Comparison of ENCODE assay signal across 1 mouse cellular context in the genomic region with DNA sequence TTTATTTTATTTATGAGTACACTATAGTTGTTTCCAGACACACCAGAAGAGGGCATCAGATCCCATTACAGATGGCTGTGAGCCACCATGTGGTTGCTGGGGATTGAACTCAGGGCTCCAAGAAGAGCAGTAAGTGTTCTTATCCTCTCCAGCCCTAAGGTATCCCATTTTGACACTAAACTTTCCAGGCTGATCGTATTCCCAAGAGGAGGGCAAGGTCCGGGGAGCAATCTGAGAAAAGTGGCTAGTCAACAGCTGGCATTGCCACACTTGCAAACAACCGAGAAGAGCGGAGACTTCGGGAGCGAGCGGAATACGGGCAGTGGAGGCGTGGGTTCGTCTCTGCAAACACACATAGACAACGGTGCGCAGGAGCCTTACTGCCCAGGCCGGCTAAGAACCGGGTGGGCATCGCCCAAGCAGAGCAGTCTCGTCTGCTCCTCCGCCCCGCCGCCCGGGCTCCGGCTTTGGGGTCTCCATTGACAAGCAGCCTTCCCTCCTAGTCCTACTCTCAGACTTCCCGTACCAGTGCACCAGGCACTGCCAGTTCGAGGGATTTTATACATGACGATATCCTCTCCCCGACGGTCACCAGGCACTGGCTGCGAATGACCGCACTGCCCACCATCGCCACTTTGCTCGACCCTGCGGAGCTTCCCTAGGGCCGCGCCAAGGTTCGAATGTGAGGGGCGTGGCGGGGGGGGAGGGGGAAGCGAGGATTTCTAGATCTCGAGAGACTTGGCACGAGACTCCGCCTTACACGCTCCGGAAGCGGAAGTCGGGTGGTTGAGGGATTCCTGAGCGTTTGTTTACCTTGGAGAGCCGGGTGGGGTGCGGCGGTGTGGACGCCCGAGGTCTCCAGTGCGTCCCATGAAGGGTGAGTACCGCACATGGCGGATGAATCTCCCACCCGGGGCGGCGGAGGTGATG.
TF ChIP-seq lines count a peak whose summit lies in the region.

Gene Ramac, plus strand, starts transcription at position 746 of the 930 bp plus-strand sequence.

TF ChIP-seq in MEL, 35 proteins besides CTCF, POLR2A, EP300 and RAD21 (continued from another document):
- TF ChIP-seq TBP (IDR thresholded peaks at IDR 0.05; ENCODE audit: low read depth, low read length) (peak; percentile 73; the same call in 1 of the 2 replicates), ZKSCAN1 (IDR thresholded peaks at IDR 0.05; ENCODE audit: low read depth, low read length) (no peak), USF2 (IDR thresholded peaks at IDR 0.05; ENCODE audit: borderline replicate concordance in 1 of 2, insufficient read depth in 1 of 2, low read depth in 1 of 2, low read length in 2 of 2) (no peak), ZNF384 (IDR thresholded peaks at IDR 0.05; ENCODE audit: low read depth, low read length) (no peak), BHLHE40 (IDR thresholded peaks at IDR 0.05; ENCODE audit: borderline replicate concordance, low read depth, low read length) (no peak), ELF1 (IDR thresholded peaks at IDR 0.05; ENCODE audit: low read depth, low read length) (peak; percentile 88), MAZ (IDR thresholded peaks at IDR 0.05; ENCODE audit: low read depth, low read length) (peak; percentile 71; the same call in 1 of the 2 replicates), ETS1 (IDR thresholded peaks at IDR 0.05; ENCODE audit: low read depth, low read length) (peak; percentile 24; the same call in 1 of the 2 replicates), CHD2 (IDR thresholded peaks at IDR 0.05; ENCODE audit: low read length) (peak; percentile 98), MYB (IDR thresholded peaks at IDR 0.05; ENCODE audit: low read depth, low read length) (no peak), SMC3 (IDR thresholded peaks at IDR 0.05; ENCODE audit: low read depth, low read length) (peak; percentile 46), POLR2AphosphoS5 (IDR thresholded peaks at IDR 0.05; ENCODE audit: borderline replicate concordance, low read depth, low read length) (no peak), NRF1 (IDR thresholded peaks at IDR 0.05; ENCODE audit: insufficient read depth, low read depth, low read length, poor library complexity, severe bottlenecking) (no peak), POLR2AphosphoS2 (IDR thresholded peaks at IDR 0.05; ENCODE audit: low read length) (peak; percentile 61), UBTF (IDR thresholded peaks at IDR 0.05; ENCODE audit: borderline replicate concordance, insufficient read depth, low read depth, low read length) (no peak), MXI1 (IDR thresholded peaks at IDR 0.05; ENCODE audit: low read depth, low read length) (peak; percentile 76; the same call in 1 of the 2 replicates), TAL1 (IDR thresholded peaks at IDR 0.05; ENCODE audit: low read length) (no peak), MYC (IDR thresholded peaks at IDR 0.05; ENCODE audit: low read depth, low read length) (peak; percentile 97), HCFC1 (IDR thresholded peaks at IDR 0.05; ENCODE audit: low read depth, low read length) (peak; percentile 93), USF1 (IDR thresholded peaks at IDR 0.05; ENCODE audit: low read depth, low read length) (0 out of 2 replicates have a peak, but pooled peaks have one; percentile 47)
